Mouse (Mus musculus) G1E (cell line): Measurements from ENCODE around the gene Pdgfc. TPM values are rescaled to one million over a fixed set of nuclear protein-coding genes. Genes with fewer than 3 reads are reported as not detected.

Source experiments
- ATAC-seq: 2 replicates; pipeline ENCODE4 v1.8.0; 2016; ENCODE audit warnings: mild to moderate bottlenecking; ENCODE audit not compliant: insufficient number of reproducible peaks, poor library complexity, low FRiP score, severe bottlenecking; ENCODE audit errors: extremely low read depth
- DNase-seq: peaks from one replicate; pipeline ENCODE4 v3.0.0; 2012; ENCODE audit warnings: low spot score
- H3K27me3 ChIP-seq: 2 replicates; pipeline ENCODE4 v1.6.1; 2012; ENCODE audit warnings: mild to moderate bottlenecking, low read length, inconsistent platforms; ENCODE audit not compliant: insufficient read depth
- H3K36me3 ChIP-seq: replicated peaks from 2 replicates; pipeline ENCODE3; 2012; ENCODE audit warnings: mild to moderate bottlenecking, inconsistent platforms
- H3K4me1 ChIP-seq: 2 replicates; pipeline ENCODE4 v1.6.1; 2012; ENCODE audit warnings: low read depth, low read length, inconsistent platforms, mixed read lengths; ENCODE audit not compliant: insufficient read depth
- H3K4me3 ChIP-seq: 2 replicates; pipeline ENCODE4 v1.5.1; 2012; ENCODE audit warnings: low read depth, mild to moderate bottlenecking, inconsistent platforms, low read length, moderate library complexity, mixed read lengths
- H3K9me3 ChIP-seq: replicated peaks from 2 replicates; pipeline ENCODE4 v1.6.1; 2012; ENCODE audit warnings: inconsistent platforms
- CTCF ChIP-seq: IDR thresholded peaks from 2 replicates; pipeline ENCODE4 v1.5.1; 2012; ENCODE audit warnings: low read depth, low read length, inconsistent platforms, mixed read lengths
- GATA1 ChIP-seq: IDR thresholded peaks from 2 replicates; pipeline ENCODE4 v1.6.1; 2012; ENCODE audit warnings: borderline replicate concordance, low read length, inconsistent platforms, mixed read lengths
- GATA2 ChIP-seq: IDR thresholded peaks from 2 replicates; pipeline ENCODE4 v1.6.1; 2012; ENCODE audit warnings: low read depth, low read length, inconsistent platforms, borderline replicate concordance
- POLR2AphosphoS5 ChIP-seq: IDR thresholded peaks from 2 replicates; pipeline ENCODE4 v1.6.1; 2012; ENCODE audit warnings: low read depth, low read length, inconsistent platforms; ENCODE audit not compliant: insufficient replicate concordance
- TAL1 ChIP-seq: conservative IDR thresholded peaks from 2 replicates; pipeline ENCODE4 v1.6.1; 2012; ENCODE audit warnings: low read depth, low read length, inconsistent platforms, mixed read lengths
- polyA plus RNA-seq: library from polyadenylated mRNA; stranded (reverse); fragments of >175 nt; gene quantifications from 2 replicates; pipeline ENCODE4 v1.2.3, GENCODE M21; 2012
- total RNA-seq, 2 experiments: library from RNA; stranded (forward) in 1 of 2; stranded (reverse) in 1 of 2; fragments of 200-1000 nt in 1 of 2; fragments of >200 nt in 1 of 2; fragmentation: Nextera tagmentation in 1 of 2; gene quantifications; 2 replicates each; pipeline ENCODE4 v1.2.3; 2014 to 2017

Pdgfc gene
- total and polyA plus RNA-seq, 3 experiments: 0.16 to 5.1 TPM; not detected in 1

GRCm38 (mm10) chr3:81228344-81228743 lies 192.1 kb downstream of the Pdgfc start:
- ATAC-seq: no peak
- Histone ChIP-seq H3K36me3 (no peaks in the 10 kb centered on the region), H3K27me3 (no peaks in the 10 kb centered on the region), H3K9me3 (no peaks in the 10 kb centered on the region), H3K4me3 (no peak overlapping the region), H3K4me1 (no peaks in the 10 kb centered on the region)
- DNase-seq: no peak
- TF ChIP-seq TAL1: no peak
- no peak for TF ChIP-seq GATA1
- TF ChIP-seq POLR2AphosphoS5: no peak
- TF ChIP-seq CTCF: no peak
- no peak for TF ChIP-seq GATA2

- Histone ChIP-seq H3K36me3 (no peaks in the 10 kb centered on the region), H3K4me3 (no peak overlapping the region), H3K9me3 (no peaks in the 10 kb centered on the region), H3K27me3 (no peaks in the 10 kb centered on the region), H3K4me1 (no peaks in the 10 kb centered on the region)
- DNase-seq (no peak), ATAC-seq (no peak)
- TF ChIP-seq TAL1: no peak
- TF ChIP-seq GATA2: no peak
- TF ChIP-seq GATA1: no peak
- no peak for TF ChIP-seq CTCF
These were observed 206.7 kb downstream of the Pdgfc start for GRCm38 (mm10) chr3:81242697-81243590.

- ATAC-seq (no peak), DNase-seq (no peak)
- H3K4me3 ChIP-seq: no peak overlapping the region
- no peaks in the 10 kb centered on the region for H3K9me3 ChIP-seq
- TF ChIP-seq GATA2 (no peak), GATA1 (no peak), CTCF (no peak), POLR2AphosphoS5 (no peak), TAL1 (no peak)
- H3K27me3 ChIP-seq: no peaks in the 10 kb centered on the region
- H3K36me3 ChIP-seq: no peaks in the 10 kb centered on the region
- H3K4me1 ChIP-seq: no peaks in the 10 kb centered on the region
These were observed 207.4 kb downstream of the Pdgfc start for GRCm38 (mm10) chr3:81243591-81243990.

GRCm38 (mm10) chr3:81262801-81263200 lies 226.6 kb downstream of the Pdgfc start:
- DNase-seq: no peak
- H3K4me1 ChIP-seq: no peaks in the 10 kb centered on the region
- TF ChIP-seq POLR2AphosphoS5 (no peak), GATA2 (no peak), GATA1 (no peak), CTCF (no peak), TAL1 (no peak)
- no peaks in the 10 kb centered on the region for H3K9me3 ChIP-seq
- H3K27me3 ChIP-seq: no peaks in the 10 kb centered on the region
- ATAC-seq: no peak
- no peaks in the 10 kb centered on the region for H3K36me3 ChIP-seq
- H3K4me3 ChIP-seq: no peak overlapping the region

Other genes starting within 250 kb of the Pdgfc start
- gene Gria2, start 233.6 kb upstream of the Pdgfc start, total RNA-seq (2014; fragmentation: Nextera tagmentation): not detected in 2 replicates
- gene Gria2, start 233.6 kb upstream of the Pdgfc start, total RNA-seq (2017): 0.11 and 0.17 TPM in 2 replicates
- 0.02 TPM in 1 of 2 replicates, not detected in the other for gene Gria2, start 233.6 kb upstream of the Pdgfc start, polyA plus RNA-seq
- not detected in 2 replicates for gene Glrb, start 122.8 kb upstream of the Pdgfc start, total RNA-seq (2014; fragmentation: Nextera tagmentation)
- 0.06 and 0.22 TPM in 2 replicates for gene Glrb, start 122.8 kb upstream of the Pdgfc start, total RNA-seq (2017)
- not detected in 2 replicates for gene Glrb, start 122.8 kb upstream of the Pdgfc start, polyA plus RNA-seq